Mouse (Mus musculus) effector memory CD4-positive, alpha-beta T cell, adult 5 months (primary cell): ENCODE data around the gene Nxpe3. TPM values are rescaled to one million over a fixed set of nuclear protein-coding genes. Genes with fewer than 3 reads are reported as not detected.

Source experiments
- polyA plus RNA-seq: library from polyadenylated mRNA; unstranded; fragments of 100-300 nt; shearing (Covaris generic); gene quantifications from one replicate; pipeline ENCODE4 v1.2.1, GENCODE M21; 2017

Nxpe3 gene
- 13.3 TPM for polyA plus RNA-seq

DNA sequence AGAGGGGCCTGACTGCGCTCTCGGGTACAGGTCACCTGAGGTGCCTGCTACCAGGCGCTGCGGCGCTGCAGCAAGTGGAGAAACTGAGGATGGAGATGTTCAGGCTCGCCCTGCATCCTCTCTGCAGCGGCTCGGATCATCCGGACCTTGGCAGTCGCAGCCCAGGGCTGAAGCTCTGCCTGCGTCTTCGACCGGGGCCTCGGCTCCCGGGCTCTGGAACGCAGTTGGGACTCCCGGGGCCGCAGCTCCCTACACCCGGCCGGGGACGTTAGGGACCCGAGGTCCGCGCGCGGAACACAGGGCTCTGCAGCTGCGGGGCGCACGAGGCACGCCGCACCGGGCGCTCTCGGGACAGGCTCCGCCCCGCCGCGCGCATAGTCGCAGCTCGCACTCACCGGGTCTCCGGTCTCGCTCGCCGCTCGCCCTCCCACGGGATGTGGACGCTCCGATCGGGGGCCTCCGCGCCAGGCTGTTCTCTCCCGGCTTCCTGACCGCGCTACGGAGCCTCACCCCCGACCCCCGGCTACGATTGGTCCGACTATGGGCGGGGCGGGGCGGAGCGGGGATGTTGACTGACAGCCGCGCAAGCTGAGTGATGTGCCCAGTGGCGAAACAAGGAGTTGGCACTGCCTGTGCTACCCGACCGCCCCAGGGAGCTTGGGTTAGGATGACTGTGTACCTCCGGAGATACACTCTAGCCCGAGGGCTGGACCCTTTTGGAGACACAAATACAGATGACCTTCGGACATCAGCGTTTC is at the start of gene Nxpe3:
Gene Nxpe3 (minus strand): TSS at position 393 of the 758 bp plus-strand sequence.

DNA sequence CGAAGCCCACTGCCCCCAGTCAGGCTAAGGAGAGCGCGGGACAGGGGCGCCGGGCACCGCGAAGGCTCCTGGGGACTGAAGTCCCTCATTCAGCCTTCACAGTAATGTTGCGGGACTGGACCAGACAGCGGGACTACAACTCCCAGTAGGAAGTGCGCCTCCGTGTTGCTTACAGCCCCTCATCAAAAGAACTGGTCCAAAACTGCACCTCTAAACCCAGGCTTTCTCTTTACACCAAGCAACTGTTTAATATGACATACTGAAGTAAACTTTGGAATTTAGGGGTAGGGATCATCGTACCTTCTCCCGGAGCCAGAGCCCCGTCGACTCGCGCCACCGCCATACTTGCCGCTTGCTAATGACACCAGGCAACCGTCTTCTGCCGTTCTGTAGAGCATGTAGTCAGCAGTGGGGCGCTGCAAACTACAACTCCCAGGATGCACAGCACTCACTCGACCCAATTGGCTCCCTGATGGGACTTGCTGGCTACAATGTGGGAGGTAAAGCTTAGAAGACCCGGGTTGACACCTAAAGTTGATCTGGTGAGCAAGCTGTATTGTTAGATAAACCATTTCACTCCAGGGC is 39.5 kb upstream of the Nxpe3 start, which contains the start of gene Cep97:
Gene Cep97 (minus strand): TSS at position 403 of the 585 bp plus-strand sequence.

GRCm38 (mm10) chr16:55838510-55839474 is 56.3 kb downstream of the Nxpe3 start, which contains the start of gene Nfkbiz:
TSS of gene Nfkbiz (minus strand) at chr16:55838899.

Other genes starting within 250 kb of the Nxpe3 start
- 632 TPM for gene Nfkbiz, start 56.4 kb downstream of the Nxpe3 start, polyA plus RNA-seq
- 33.2 TPM for gene Cep97, start 39.6 kb upstream of the Nxpe3 start, polyA plus RNA-seq
- gene Rpl24, start 71.0 kb upstream of the Nxpe3 start, polyA plus RNA-seq = 560 TPM
- 93.0 TPM for gene Zbtb11, start 78.6 kb upstream of the Nxpe3 start, polyA plus RNA-seq
- 109 TPM for gene Pcnp, start 134.5 kb upstream of the Nxpe3 start, polyA plus RNA-seq
- 24.3 TPM for gene Trmt10c, start 142.5 kb upstream of the Nxpe3 start, polyA plus RNA-seq
- 35.5 TPM for gene Senp7, start 153.1 kb upstream of the Nxpe3 start, polyA plus RNA-seq